Mouse (Mus musculus) spleen, postnatal 10 days (tissue): ENCODE measurements around the gene Spin1.

Experiments
- DNase-seq, 2 experiments: peaks; one replicate each; pipeline ENCODE4 v3.0.0; 2021 to 2022; ENCODE audit warnings: low spot score in 2 of 2

The Spin1 gene

DNA sequence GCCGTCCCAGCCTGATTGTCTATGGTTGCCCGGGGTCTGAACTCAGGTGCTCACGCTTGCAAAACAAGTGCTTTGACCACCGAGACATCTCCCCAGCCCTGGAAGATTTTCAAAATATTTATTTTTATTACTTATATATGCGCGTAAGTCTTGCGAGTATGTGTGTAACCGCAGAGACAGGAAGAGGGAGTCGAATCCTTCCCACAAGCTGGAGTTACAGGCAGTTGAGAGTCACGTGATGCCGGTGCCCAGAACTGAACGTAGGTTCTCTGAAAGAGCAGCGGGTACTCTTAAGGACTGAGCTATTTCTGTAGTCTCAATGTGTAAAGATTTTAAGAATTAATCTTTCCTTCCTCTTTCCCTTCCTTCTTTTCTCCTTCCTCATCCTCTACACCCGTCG, 93.2 kb downstream of the Spin1 start:
- DNase-seq, result no peak

DNA sequence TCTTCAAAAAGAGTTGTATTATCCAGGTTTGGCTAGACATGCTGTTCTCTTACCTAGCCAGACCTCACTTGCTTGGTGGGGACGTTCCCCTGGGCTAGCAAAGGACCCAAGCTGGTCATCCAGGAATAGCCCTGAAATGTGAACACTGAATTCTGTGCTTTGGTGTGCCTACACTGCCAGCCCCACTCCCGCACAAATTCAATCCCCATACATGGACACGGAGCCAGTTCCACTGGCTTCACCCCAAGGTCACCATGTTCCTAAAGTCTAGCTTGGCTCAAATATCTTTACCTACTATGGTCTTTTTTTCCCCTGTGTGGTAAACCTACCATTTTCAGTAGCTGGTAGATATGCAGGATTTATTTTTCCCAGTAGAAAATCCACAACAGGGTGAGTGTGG, 97.0 kb downstream of the Spin1 start:
- no peak for DNase-seq

DNA sequence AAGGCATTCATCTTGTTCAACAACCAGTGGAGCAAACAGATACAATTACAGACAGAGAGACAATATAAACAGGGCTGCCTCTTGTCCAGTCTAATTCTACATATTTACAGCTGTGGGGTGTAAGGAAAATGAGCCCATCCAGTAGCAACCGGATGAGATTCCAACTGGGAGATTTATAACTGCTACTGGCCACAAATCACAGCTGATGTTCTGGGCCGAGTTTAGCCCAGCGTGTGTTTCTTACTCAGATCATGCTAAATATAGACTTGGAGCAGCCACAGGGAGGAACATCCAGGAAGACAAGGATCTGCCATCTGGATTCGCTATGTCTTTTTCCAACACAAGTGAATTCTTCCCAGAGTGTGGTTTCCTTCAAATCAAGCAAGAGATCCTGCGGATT, 97.5 kb downstream of the Spin1 start:
- no peak for DNase-seq
